Mouse (Mus musculus) gastrocnemius, postnatal 4 days (tissue): ENCODE data around the gene Adprhl2. TPM values are rescaled to one million over a fixed set of nuclear protein-coding genes. Genes with fewer than 3 reads are reported as not detected.

Experiments used
- DNase-seq, 2 experiments: peaks; one replicate each; pipeline ENCODE4 v3.0.0; 2021 to 2022; ENCODE audit warnings: low spot score in 2 of 2, mixed read lengths in 2 of 2
- total RNA-seq, 2 experiments: library from RNA; stranded (reverse); gene quantifications; 2 replicates each; pipeline ENCODE4 v1.2.3; 2021

The Adprhl2 gene
- total RNA-seq, 2 experiments from 2014 or later = 20.8 to 21.2 TPM

- no peak for DNase-seq
Observed at GRCm38 (mm10) chr4:126275681-126276131, 45.8 kb downstream of the Adprhl2 start.

DNA sequence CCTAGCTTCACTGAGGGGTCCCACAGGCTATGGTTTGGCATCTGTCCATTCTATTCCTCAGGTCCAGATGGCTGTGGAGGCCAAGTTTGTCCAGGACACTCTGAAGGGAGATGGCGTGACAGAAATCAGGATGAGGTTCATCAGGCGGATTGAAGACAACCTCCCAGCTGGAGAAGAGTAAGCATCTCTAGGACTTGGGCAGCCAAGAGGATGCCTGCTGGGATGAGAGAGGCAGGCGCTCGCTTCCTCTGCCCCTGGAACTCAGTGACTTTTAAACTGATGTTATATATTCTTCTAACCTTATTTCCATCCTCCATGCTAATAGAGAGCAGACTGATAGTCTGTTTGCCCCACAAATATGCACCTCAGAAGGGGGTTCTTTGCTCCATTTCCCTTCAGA is 46.4 kb downstream of the Adprhl2 start:
- DNase-seq = no peak

DNA sequence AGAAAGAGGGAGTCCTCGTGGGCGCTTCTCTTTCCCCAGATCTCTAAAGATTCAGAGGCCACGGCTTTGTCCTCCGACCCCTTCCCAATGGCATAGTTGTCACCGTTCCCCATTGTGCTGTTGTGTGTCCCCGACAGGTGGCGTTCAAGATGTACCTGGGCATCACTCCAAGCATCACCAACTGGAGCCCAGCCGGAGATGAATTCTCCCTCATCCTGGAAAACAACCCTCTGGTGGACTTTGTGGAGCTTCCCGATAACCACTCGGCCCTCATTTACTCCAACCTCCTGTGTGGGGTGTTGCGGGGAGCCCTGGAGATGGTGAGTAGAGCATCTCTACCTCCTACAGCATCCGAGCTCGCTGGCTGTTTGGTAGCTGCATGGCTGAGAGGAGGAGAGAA is 47.8 kb downstream of the Adprhl2 start:
- no peak for DNase-seq

DNA sequence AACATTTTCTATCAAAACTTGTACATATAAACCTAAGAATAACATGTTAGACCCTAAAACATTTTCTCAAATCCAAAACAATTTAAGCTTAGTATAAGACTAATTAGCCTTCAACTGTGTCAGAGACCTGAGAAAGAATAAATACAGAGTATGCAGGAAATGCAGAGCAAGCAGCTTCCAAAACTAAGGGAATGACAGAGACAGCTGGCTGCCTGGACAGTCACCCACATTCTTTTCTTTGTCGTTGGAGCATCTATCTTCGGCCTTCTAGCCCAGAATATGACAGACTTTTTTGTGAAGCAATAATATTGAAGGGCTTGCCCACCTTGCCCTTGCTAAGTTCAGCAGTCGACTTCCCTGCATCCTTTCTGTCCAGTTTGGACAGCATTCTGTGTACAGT is 52.2 kb downstream of the Adprhl2 start:
- no peak for DNase-seq

Other genes with a start within 250 kb of the Adprhl2 start
- 10 to 100 TPM; 16.2 to 16.9 TPM for gene Lsm10, start 225.1 kb downstream of the Adprhl2 start, total RNA-seq
- 10 to 100 TPM; 34.4 to 39.0 TPM for gene Stk40, start 217.7 kb downstream of the Adprhl2 start, total RNA-seq
- gene Eva1b, start 174.0 kb downstream of the Adprhl2 start, total RNA-seq = 10 to 100 TPM; 31.8 to 33.8 TPM
- gene Sh3d21, start 158.2 kb downstream of the Adprhl2 start, total RNA-seq = 1 to 10 TPM; 2.9 TPM
- gene Thrap3, start 118.9 kb downstream of the Adprhl2 start, total RNA-seq = 100 to 1,000 TPM; 182 to 188 TPM
- gene Map7d1, start 65.4 kb downstream of the Adprhl2 start, total RNA-seq = 100 to 1,000 TPM; 254 to 283 TPM
- 10 to 100 TPM; 36.6 to 37.3 TPM for gene Trappc3, start 59.4 kb downstream of the Adprhl2 start, total RNA-seq
- gene Col8a2, start 34.9 kb downstream of the Adprhl2 start, total RNA-seq = 10 to 100 TPM in 1 of 2 experiments, 1 to 10 TPM in 1; 7.0 to 10.1 TPM
- 1 to 10 TPM; 1.2 to 1.6 TPM for gene Tekt2, start 4.0 kb upstream of the Adprhl2 start, total RNA-seq
- 10 to 100 TPM; 14.1 to 17.5 TPM for gene Ago3, start 107.9 kb upstream of the Adprhl2 start, total RNA-seq
- 10 to 100 TPM; 16.8 to 17.0 TPM for gene Ago1, start 146.9 kb upstream of the Adprhl2 start, total RNA-seq
- 1 to 10 TPM; 2.9 to 3.2 TPM for gene Ago4, start 211.8 kb upstream of the Adprhl2 start, total RNA-seq
- gene Clspn, start 235.2 kb upstream of the Adprhl2 start, total RNA-seq = 10 to 100 TPM; 12.0 to 12.9 TPM